Mouse (Mus musculus) left cerebral cortex, adult 2 months (tissue): ENCODE results near the gene Dctn3. TPM values are rescaled to one million over a fixed set of nuclear protein-coding genes. Genes with fewer than 3 reads are reported as not detected.
"Not testable (repeated sequence)": the region's sequence is repeated elsewhere in the genome, so short reads cannot be mapped to it uniquely, and the experiment has no call there.

Experiments
- DNase-seq, 2 experiments: peaks; one replicate each; pipeline ENCODE4 v3.0.0; 2021 to 2022; ENCODE audit warnings: low spot score in 2 of 2, mixed read lengths in 1 of 2; ENCODE audit errors: extremely low spot score in 1 of 2
- H3K27ac ChIP-seq: fragments of 200-600 bp; 2 replicates; pipeline ENCODE4 v1.8.1; 2022
- H3K4me3 ChIP-seq: fragments of 200-600 bp; 2 replicates; pipeline ENCODE4 v1.8.1; 2022
- CTCF ChIP-seq: fragments of 200-600 bp; IDR thresholded peaks from 2 replicates; pipeline ENCODE4 v1.8.1; 2022; ENCODE audit warnings: antibody characterized with exemption, mild to moderate bottlenecking, moderate library complexity
- intact Hi-C: fragments of 180-260 bp; cut with DNase I; formaldehyde crosslinking; loops from one replicate; pipeline ENCODE4 v1.15.1; 2025
- long read RNA-seq, 2 experiments: library from polyadenylated mRNA; stranded (forward); transcript quantifications; one replicate each; pipeline ENCODE4 v2.0.0; 2021; ENCODE audit warnings: borderline mapping rate in 2 of 2
- total RNA-seq, 2 experiments: library from RNA; stranded (reverse); gene quantifications; 2 replicates each; pipeline ENCODE4 v1.2.3; 2021

Gene Dctn3
- total RNA-seq: 100 to 1,000 TPM; 165 TPM
- long read RNA-seq, experiment 1, transcript Dctn3-201 (7 exons, 973 nt): major isoform, 88 of 100 reads
- long read RNA-seq, experiment 1, partial matches to known transcripts: 6 of 100 reads
- long read RNA-seq, experiment 1, other reads (novel, unspliced or antisense): 5 of 100 reads
- long read RNA-seq, experiment 2, transcript Dctn3-201 (7 exons, 973 nt): major isoform, 63 of 74 reads
- long read RNA-seq, experiment 2, partial matches to known transcripts: 5 of 74 reads
- long read RNA-seq, experiment 2, other reads (novel, unspliced or antisense): 5 of 74 reads

DNA sequence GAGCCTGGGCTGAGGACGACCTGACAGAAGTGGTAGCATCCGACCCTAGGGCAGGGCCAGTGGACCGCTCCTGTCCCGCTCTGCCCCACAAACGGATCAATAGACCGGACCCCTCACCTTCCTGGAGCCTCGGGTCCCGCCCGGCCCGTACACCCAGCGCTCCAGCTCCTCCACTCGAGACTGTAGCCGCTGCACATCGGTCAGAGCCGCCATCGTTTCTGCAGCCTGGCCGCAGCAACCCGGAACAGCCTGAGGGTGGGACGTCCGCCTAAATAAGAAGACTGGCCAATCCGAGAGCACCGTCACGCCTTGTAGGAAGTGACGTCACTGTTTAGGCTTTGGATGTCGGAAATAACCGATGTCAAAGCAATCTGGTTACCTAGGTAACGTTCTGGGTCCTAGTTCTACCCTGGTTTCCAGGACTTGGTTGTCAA lies at the start of gene Dctn3:
Gene Dctn3, minus strand, starts transcription at position 253 of the 434 bp plus-strand sequence.
- peak; percentile 87 to 88 for DNase-seq
- no peak for TF ChIP-seq CTCF
- Histone ChIP-seq H3K4me3 (peak within 1 kb of the TSS; percentile 78), H3K27ac (peak within 1 kb of the TSS; percentile 90)
- intact Hi-C loops: loop anchor here (1.0 kb wide), 1 partner anchor 14 kb away; no protein-coding TSS in a partner anchor

DNA sequence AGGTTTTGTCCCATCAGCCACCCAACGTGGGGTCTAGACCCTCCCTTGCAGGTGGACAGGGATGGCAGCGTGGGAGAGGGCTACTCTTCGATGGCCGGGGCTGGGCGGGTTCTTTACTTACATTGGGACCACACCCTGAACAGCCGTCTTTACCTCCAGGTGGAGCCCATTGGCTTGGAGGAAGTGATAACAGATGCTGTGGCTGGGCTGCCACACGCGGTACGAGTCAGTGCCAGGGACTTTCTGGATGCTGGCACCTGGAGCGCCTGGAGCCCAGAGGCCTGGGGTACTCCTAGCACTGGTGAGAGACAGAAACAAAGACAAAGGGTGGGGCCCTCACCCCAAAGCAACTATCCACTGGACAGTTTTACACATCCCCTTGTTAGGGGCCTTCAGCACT lies 44.3 kb upstream of the Dctn3 start:
- DNase-seq, intact Hi-C loops, H3K4me3 ChIP-seq: not testable (repeated sequence)
- peak overlapping the region; percentile 36; the same call in 1 of the 2 replicates for H3K27ac ChIP-seq

DNA sequence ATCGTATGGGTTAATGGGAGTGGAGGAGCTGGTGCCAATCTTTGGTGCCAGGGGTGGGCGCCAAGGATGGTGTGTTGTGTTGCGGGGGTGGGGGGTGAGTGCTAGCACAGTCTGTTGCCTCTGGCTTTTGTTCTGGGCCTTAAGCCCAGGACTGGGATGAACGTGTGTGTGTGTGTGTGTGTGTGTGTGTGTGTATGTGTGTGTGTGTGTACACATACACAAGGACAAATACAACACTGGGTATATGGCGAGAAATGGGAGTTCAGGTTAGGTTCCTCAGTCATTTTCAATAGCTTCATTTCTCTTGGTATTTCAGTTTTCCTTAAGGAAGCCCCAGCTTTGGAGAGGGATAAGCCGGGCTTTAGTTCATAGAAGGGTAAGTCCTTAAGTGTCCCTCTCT lies 40.2 kb upstream of the Dctn3 start:
- H3K27ac ChIP-seq: peak overlapping the region; percentile 90
- H3K4me3 ChIP-seq, intact Hi-C loops, DNase-seq: not testable (repeated sequence)

DNA sequence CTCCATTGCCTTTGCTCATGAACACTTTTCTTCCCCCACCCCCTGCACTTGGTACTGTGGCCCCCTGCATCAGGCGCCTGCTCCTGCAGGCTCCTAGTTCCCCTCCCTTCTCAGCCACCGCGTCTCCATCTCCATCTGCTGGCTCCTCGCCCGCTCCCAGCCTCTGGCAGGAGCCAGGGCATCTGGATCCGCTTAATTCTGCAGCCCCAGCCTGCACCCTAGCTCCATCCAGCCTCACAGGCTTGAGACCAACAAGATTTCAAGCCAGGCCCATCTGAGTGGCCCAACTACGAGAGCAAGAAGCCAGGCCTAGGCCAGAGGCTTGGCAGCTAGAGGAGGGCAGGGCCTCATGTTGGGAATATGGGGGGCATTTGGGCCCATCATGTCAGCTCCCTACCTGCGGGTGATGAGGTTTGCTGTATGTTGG lies 39.7 kb upstream of the Dctn3 start:
- H3K4me3 ChIP-seq, intact Hi-C loops: not testable (repeated sequence)
- H3K27ac ChIP-seq: peak overlapping the region; percentile 90
- peak in 1 of 2 experiments; percentile 51 for DNase-seq

DNA sequence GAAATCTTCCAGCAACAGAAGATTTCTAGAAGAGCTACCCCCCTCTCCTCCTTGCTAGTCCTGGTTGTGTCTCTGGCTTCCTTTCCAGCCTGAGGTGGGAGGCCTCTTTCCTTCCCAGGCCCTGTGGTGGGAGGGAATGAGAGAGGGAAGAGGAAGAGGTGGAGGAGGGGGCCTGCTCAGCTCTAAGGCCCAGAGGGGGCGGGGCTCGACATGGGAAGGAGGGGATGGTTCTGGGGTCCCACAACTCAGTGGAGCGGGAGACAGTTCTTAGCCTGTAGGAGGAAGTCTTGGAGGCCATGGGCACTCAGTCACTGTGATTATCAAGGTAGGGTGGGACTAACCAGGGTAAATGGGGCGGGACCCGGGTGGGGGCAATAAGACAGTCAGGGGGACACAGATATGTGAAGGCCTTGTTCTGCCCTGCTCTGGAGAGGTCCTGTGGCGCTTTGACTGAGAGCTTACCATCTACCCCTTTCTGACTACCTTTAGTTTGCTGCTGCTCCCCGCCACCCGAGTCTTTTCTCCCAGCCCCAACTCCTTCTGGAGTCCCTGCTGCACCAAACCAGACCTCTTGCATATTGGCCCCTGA lies 39.2 kb upstream of the Dctn3 start:
- no peak for TF ChIP-seq CTCF

DNA sequence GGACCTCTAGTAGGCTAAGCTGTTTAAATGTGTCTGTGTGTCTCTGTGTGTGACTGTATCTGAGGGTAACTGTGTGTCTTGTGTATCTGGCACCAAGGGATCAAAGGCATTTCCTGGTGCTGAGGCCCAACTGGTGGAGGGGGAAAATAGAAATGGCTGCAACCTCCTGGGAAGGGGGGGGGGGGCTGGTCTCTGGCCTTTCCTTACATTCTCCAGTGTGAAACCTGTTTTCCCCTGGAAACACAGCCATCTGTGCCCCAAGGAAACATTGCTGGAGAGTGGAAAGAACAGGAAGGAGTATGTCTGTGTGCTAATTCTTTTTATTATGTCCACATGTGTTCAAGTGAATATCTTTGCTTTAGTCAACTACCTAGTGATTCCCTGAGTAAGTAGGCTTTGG lies 38.7 kb upstream of the Dctn3 start:
- no peak for DNase-seq
- no peak for TF ChIP-seq CTCF
- H3K4me3 ChIP-seq: no peak overlapping the region
- intact Hi-C loops: no loop called here
- H3K27ac ChIP-seq: peak overlapping the region; percentile 90

More for the DNA sequence above, 39.2 kb upstream of the Dctn3 start:
- Histone ChIP-seq H3K27ac (peak overlapping the region; percentile 90), H3K4me3 (no peak overlapping the region)
- DNase-seq: no peak
- intact Hi-C loops: no loop called here

DNA sequence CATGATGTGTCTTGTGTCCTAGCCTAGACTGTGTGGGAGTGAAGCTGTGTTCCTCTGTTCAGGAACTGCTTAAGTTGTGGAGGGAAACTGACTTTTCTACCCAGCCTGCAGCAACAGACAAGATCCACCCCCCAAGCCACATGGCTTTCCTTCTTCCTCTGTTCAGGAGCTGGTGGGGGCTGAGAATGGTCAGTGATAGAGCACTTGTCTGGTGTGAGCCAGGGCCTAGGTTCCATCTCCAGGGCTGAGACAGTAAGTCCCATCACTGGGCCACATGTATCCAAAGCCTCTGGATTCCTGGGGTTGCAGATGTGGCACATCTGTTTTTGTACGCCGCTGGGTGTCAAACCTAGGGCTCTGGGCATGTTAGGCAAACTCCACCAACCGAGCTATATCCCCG lies 37.9 kb upstream of the Dctn3 start:
- Histone ChIP-seq H3K27ac (peak overlapping the region; percentile 90), H3K4me3 (peak overlapping the region; percentile 37)
- intact Hi-C loops: no loop called here
- DNase-seq: no peak
- no peak for TF ChIP-seq CTCF

DNA sequence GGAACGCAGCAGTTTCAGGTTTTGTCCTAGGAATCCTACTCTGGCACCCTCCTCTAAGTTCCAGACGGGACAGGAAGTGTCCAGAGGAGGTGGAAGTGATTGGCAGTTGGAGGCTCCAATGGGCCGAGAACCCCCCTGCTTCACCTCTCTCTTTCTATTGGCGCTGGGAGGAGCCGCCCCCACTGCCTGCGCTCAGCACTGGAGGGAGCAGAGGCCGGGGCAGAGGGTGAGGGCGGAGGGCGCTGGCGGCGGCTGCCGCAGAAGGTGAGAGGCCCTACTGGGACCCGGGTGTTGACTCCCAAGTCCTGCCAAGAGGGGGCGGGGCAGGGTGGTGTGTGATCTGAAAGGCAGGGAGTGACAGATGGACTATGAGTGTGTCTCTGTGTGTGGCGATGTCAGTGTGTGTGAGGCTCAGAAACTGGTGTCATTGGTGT lies 37.3 kb upstream of the Dctn3 start:
- intact Hi-C loops: no loop called here
- Histone ChIP-seq H3K4me3 (peak overlapping the region; percentile 37), H3K27ac (peak overlapping the region; percentile 90)
- peak; percentile 60 to 78 for DNase-seq
- no peak for TF ChIP-seq CTCF

DNA sequence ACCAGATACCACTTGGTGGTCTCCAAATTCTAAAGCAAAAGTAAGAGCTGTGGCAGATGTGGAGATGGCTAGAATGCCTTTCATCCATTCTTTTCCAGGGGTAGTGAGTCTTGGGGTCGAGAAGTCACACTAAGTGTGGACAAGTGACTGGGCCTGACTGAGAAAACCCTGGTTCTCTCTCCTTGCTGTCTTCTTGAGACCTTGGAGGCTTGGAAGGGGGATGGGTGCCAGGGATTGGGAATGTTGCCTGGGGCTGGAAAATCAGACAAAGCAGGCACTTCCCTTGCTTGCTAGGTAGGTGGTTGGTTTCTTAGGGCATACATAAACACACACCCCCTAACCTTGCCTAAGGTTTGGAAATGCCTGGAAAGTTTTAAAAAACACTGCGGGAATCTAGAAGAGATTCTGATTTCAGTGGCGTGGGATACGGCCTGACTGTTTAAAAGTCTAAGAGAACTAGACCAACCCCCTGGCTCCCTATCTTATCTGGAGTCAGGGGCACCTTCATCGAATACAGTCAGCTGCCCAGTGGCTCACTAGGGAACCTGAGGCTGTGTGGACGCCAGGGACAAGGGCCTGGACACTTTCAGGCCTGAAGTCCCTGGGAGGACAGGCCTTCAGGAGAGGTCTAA lies 36.8 kb upstream of the Dctn3 start:
- Histone ChIP-seq H3K4me3 (peak overlapping the region; percentile 37), H3K27ac (peak overlapping the region; percentile 90)
- DNase-seq: no peak
- no peak for TF ChIP-seq CTCF
- intact Hi-C loops: no loop called here

DNA sequence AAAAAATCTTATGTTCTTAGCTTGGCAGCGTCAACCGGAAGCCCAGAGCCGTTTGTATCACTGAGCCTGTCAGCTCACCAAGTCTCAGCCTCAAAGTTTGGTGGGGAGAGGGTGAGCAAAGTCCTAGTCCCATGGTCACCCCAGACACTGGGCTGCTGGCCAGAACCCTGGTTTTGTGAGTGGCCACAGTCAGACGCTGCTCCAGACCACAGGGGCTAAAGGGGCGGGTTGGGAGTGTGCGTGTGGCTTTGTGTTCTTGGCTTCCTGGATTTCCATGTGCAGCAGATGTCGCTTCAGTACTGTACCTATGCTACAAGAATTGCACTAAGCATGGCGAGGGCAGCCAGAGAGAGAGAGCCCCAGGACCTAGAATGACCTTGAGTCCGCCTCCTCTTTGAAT lies 36.2 kb upstream of the Dctn3 start:
- intact Hi-C loops: no loop called here
- peak overlapping the region; percentile 90 for H3K27ac ChIP-seq

DNA sequence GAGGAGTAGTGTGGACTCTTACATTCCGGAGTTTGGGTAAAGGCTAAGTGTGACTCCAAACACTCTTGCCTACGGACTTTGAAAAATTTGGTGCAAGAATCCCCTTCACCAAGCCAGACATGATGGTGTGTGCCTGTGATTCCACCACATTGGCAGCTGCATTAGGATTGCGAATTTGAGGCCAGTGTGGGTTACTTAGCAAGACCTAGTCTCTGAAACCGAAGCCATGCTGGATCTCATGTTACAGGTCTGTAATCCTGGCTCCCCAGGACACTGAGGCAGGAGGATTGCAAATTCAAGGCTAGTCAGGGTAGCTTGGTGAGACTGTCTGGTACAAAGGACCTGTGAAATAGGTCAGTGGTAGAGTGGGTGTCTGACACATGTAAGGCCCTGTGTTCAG lies 35.7 kb upstream of the Dctn3 start:
- no peak overlapping the region for H3K4me3 ChIP-seq
- DNase-seq: no peak
- peak overlapping the region; percentile 90 for H3K27ac ChIP-seq

More for the DNA sequence above, 36.2 kb upstream of the Dctn3 start:
- TF ChIP-seq CTCF: no peak
- H3K4me3 ChIP-seq: no peak overlapping the region
- peak in 1 of 2 experiments; percentile 33 for DNase-seq

DNA sequence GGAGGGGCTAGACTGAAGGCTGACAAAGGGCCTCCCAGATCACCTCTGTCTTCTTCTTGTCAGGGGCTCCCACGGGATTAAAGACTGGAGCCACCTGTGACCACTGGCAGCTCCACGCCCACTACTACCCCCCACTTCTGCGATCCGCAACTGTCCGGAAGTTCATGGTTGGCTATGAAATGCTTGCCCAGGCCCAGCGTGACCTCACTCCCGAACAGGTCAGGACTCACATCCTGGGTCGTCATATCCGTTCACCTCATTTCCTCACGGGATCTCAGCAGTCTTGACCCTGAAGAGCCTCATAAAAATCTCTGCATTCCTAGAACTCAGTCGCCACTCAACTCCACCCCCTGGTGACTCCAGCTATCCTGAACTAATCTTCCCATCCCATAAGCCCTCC lies 35.1 kb upstream of the Dctn3 start:
- intact Hi-C loops: no loop called here
- no peak for TF ChIP-seq CTCF
- peak overlapping the region; percentile 11; the same call in 1 of the 2 replicates for H3K27ac ChIP-seq
- no peak overlapping the region for H3K4me3 ChIP-seq
- no peak for DNase-seq

More for the DNA sequence above, 35.7 kb upstream of the Dctn3 start:
- no peak for TF ChIP-seq CTCF
- intact Hi-C loops: no loop called here
